Mouse (Mus musculus) testis, adult 2 months (tissue): ENCODE results near the gene Dclk2.

Source experiments
- CTCF ChIP-seq: fragments of 200-500 bp; IDR thresholded peaks from 2 replicates; pipeline ENCODE4 v1.5.1; 2012; ENCODE audit warnings: low read depth, mild to moderate bottlenecking, inconsistent platforms, low read length, moderate library complexity; ENCODE audit not compliant: control insufficient read depth, insufficient read depth, insufficient replicate concordance
- POLR2A ChIP-seq: fragments of 200-500 bp; IDR thresholded peaks from 2 replicates; pipeline ENCODE4 v1.6.1; 2012; ENCODE audit warnings: low read depth, mild to moderate bottlenecking, inconsistent platforms, low read length, moderate library complexity; ENCODE audit not compliant: control insufficient read depth

GRCm38 (mm10) chr3:86844804-86845481 lies 75.7 kb downstream of the Dclk2 start:
- TF ChIP-seq CTCF (no peak), POLR2A (no peak)
